Mouse (Mus musculus) E14TG2a.4 (cell line): ENCODE results near the gene Ptprcap.

Source experiments
- H3K27me3 ChIP-seq: 2 replicates; pipeline ENCODE4 v1.6.1; 2014; ENCODE audit warnings: low read length, control low read depth; ENCODE audit not compliant: insufficient read depth
- H3K36me3 ChIP-seq: 2 replicates; pipeline ENCODE4 v1.6.1; 2014; ENCODE audit warnings: low read length, control low read depth; ENCODE audit not compliant: insufficient read depth
- H3K4me1 ChIP-seq: replicated peaks from 2 replicates; pipeline ENCODE4 v1.6.1; 2014; ENCODE audit warnings: low read depth, low read length, control low read depth
- H3K4me3 ChIP-seq: replicated peaks from 2 replicates; pipeline ENCODE4 v1.5.1; 2014; ENCODE audit warnings: mild to moderate bottlenecking, low read length
- H3K9me3 ChIP-seq: 2 replicates; pipeline ENCODE4 v1.6.1; 2014; ENCODE audit warnings: low read length, control low read depth
- CTCF ChIP-seq: conservative IDR thresholded peaks from 2 replicates; pipeline ENCODE4 v1.5.1; 2014; ENCODE audit warnings: low read length
- NANOG ChIP-seq: IDR thresholded peaks from 2 replicates; pipeline ENCODE4 v1.6.1; 2014; ENCODE audit warnings: borderline replicate concordance, low read length, mixed read lengths
- POU5F1 ChIP-seq: IDR thresholded peaks from 2 replicates; pipeline ENCODE4 v1.6.1; 2014; ENCODE audit warnings: low read length, borderline replicate concordance

The Ptprcap gene

GRCm38 (mm10) chr19:4142416-4143173 is 10.8 kb upstream of the Ptprcap start:
- H3K4me1 ChIP-seq: peaks cover 74% of the 10 kb centered on the region
- no peaks in the 10 kb centered on the region for H3K36me3 ChIP-seq
- TF ChIP-seq POU5F1: no peak
- TF ChIP-seq NANOG: no peak
- TF ChIP-seq CTCF: no peak
- no peak overlapping the region for H3K4me3 ChIP-seq
- H3K9me3 ChIP-seq: no peaks in the 10 kb centered on the region
- peaks cover 19% of the 10 kb centered on the region for H3K27me3 ChIP-seq

- TF ChIP-seq POU5F1 (no peak), NANOG (no peak), CTCF (no peak)
- no peak within 1 kb of the TSS for H3K4me3 ChIP-seq
Measured at GRCm38 (mm10) chr19:4143759-4144268, 9.6 kb upstream of the Ptprcap start, which contains the start of gene Cabp4. Gene Cabp4, minus strand, starts transcription at chr19:4144033.

GRCm38 (mm10) chr19:4144550-4145498 is 8.6 kb upstream of the Ptprcap start:
- H3K36me3 ChIP-seq: peaks cover 6% of the 10 kb centered on the region
- H3K4me1 ChIP-seq: peaks cover 70% of the 10 kb centered on the region
- no peak overlapping the region for H3K4me3 ChIP-seq
- peaks cover 19% of the 10 kb centered on the region for H3K27me3 ChIP-seq
- no peaks in the 10 kb centered on the region for H3K9me3 ChIP-seq
- TF ChIP-seq CTCF: no peak
- no peak for TF ChIP-seq NANOG
- no peak for TF ChIP-seq POU5F1

More at GRCm38 (mm10) chr19:4143759-4144268, 9.6 kb upstream of the Ptprcap start, which contains the start of gene Cabp4:
- Histone ChIP-seq H3K27me3 (peaks cover 19% of the 10 kb centered on the region), H3K9me3 (no peaks in the 10 kb centered on the region), H3K4me1 (peaks cover 70% of the 10 kb centered on the region), H3K36me3 (no peaks in the 10 kb centered on the region)

GRCm38 (mm10) chr19:4145936-4146335 is 7.5 kb upstream of the Ptprcap start:
- peaks cover 17% of the 10 kb centered on the region for H3K36me3 ChIP-seq
- H3K9me3 ChIP-seq: no peaks in the 10 kb centered on the region
- H3K27me3 ChIP-seq: peaks cover 12% of the 10 kb centered on the region
- TF ChIP-seq CTCF: no peak
- TF ChIP-seq POU5F1: no peak
- no peak for TF ChIP-seq NANOG
- H3K4me1 ChIP-seq: peaks cover 71% of the 10 kb centered on the region
- H3K4me3 ChIP-seq: no peak overlapping the region

GRCm38 (mm10) chr19:4146366-4147021 is 6.9 kb upstream of the Ptprcap start:
- Histone ChIP-seq H3K27me3 (peaks cover 12% of the 10 kb centered on the region), H3K36me3 (peaks cover 23% of the 10 kb centered on the region), H3K4me3 (0 out of 2 replicates have a peak overlapping the region, but pooled peaks have one; percentile 2), H3K9me3 (no peaks in the 10 kb centered on the region), H3K4me1 (peaks cover 71% of the 10 kb centered on the region)
- no peak for TF ChIP-seq NANOG
- TF ChIP-seq POU5F1: no peak
- TF ChIP-seq CTCF: no peak

GRCm38 (mm10) chr19:4147022-4147405 is 6.4 kb upstream of the Ptprcap start:
- peaks cover 27% of the 10 kb centered on the region for H3K36me3 ChIP-seq
- H3K9me3 ChIP-seq: no peaks in the 10 kb centered on the region
- peaks cover 76% of the 10 kb centered on the region for H3K4me1 ChIP-seq
- 0 out of 2 replicates have a peak overlapping the region, but pooled peaks have one; percentile 2 for H3K4me3 ChIP-seq
- TF ChIP-seq CTCF (no peak), POU5F1 (no peak), NANOG (no peak)
- H3K27me3 ChIP-seq: peaks cover 12% of the 10 kb centered on the region

GRCm38 (mm10) chr19:4147782-4148490 is 5.5 kb upstream of the Ptprcap start:
- H3K4me3 ChIP-seq: peak overlapping the region; percentile 87
- H3K36me3 ChIP-seq: peaks cover 35% of the 10 kb centered on the region
- peaks cover 12% of the 10 kb centered on the region for H3K27me3 ChIP-seq
- no peaks in the 10 kb centered on the region for H3K9me3 ChIP-seq
- TF ChIP-seq NANOG: no peak
- peak; percentile 70; the same call in 1 of the 2 replicates for TF ChIP-seq POU5F1
- H3K4me1 ChIP-seq: peaks cover 81% of the 10 kb centered on the region

- peaks cover 40% of the 10 kb centered on the region for H3K36me3 ChIP-seq
- TF ChIP-seq CTCF (no peak), NANOG (no peak), POU5F1 (no peak)
- H3K27me3 ChIP-seq: peaks cover 7% of the 10 kb centered on the region; the same call in 1 of the 2 replicates
- peak within 1 kb of the TSS; percentile 87 for H3K4me3 ChIP-seq
- no peaks in the 10 kb centered on the region for H3K9me3 ChIP-seq
- peaks cover 86% of the 10 kb centered on the region for H3K4me1 ChIP-seq
Measured at GRCm38 (mm10) chr19:4148491-4148806, 5.0 kb upstream of the Ptprcap start, which contains the start of gene Coro1b. Gene Coro1b, plus strand, starts transcription at chr19:4148619.
